Mouse (Mus musculus) heart, adult 2 months (tissue): ENCODE measurements around the gene Gm42906. TPM values are rescaled to one million over a fixed set of nuclear protein-coding genes. Genes with fewer than 3 reads are reported as not detected.

Source experiments
- DNase-seq, 2 experiments: peaks; one replicate each; pipeline ENCODE4 v3.0.0; 2021
- H3K27ac ChIP-seq: fragments of 200-600 bp; 2 replicates; pipeline ENCODE4 v1.8.1; 2022
- H3K27me3 ChIP-seq: fragments of 200-500 bp; 2 replicates; pipeline ENCODE4 v1.6.1; 2012; ENCODE audit warnings: mild to moderate bottlenecking, low read length, inconsistent platforms, mixed read lengths; ENCODE audit not compliant: control insufficient read depth, insufficient read depth
- H3K36me3 ChIP-seq: fragments of 200-500 bp; 2 replicates; pipeline ENCODE4 v1.6.1; 2012; ENCODE audit warnings: low read length, inconsistent platforms; ENCODE audit not compliant: control insufficient read depth, insufficient read depth
- H3K4me1 ChIP-seq: fragments of 200-500 bp; 2 replicates; pipeline ENCODE4 v1.6.1; 2011; ENCODE audit warnings: low read length; ENCODE audit not compliant: control insufficient read depth, insufficient read depth
- H3K4me3 ChIP-seq: fragments of 200-600 bp; 2 replicates; pipeline ENCODE4 v1.8.1; 2022
- H3K79me2 ChIP-seq: fragments of 200-500 bp; replicated peaks from 2 replicates; pipeline ENCODE4 v1.6.1; 2012; ENCODE audit warnings: mild to moderate bottlenecking, inconsistent platforms, low read length, moderate library complexity, mixed read lengths; ENCODE audit not compliant: control insufficient read depth, insufficient read depth
- H3K9ac ChIP-seq: fragments of 200-500 bp; 2 replicates; pipeline ENCODE4 v1.6.1; 2012; ENCODE audit warnings: low read depth, mild to moderate bottlenecking, control low read depth, inconsistent platforms, low read length, mixed read lengths
- CTCF ChIP-seq: fragments of 200-600 bp; IDR thresholded peaks from 2 replicates; pipeline ENCODE4 v1.8.1; 2022; ENCODE audit warnings: antibody characterized with exemption, mild to moderate bottlenecking, moderate library complexity
- EP300 ChIP-seq: fragments of 200-500 bp; IDR thresholded peaks from 2 replicates; pipeline ENCODE4 v1.6.1; 2011; ENCODE audit warnings: low read depth, low read length, control low read depth; ENCODE audit not compliant: insufficient read depth
- POLR2A ChIP-seq: fragments of 200-500 bp; IDR thresholded peaks from 2 replicates; pipeline ENCODE4 v1.6.1; 2011; ENCODE audit warnings: mild to moderate bottlenecking, low read depth, low read length, control low read depth; ENCODE audit not compliant: insufficient read depth
- WGBS: fragments of 180-500 bp; shearing (Covaris S2); methylation state at CpG from one replicate; pipeline ENCODE4 v1.1.7; 2018; 5-methylcytosine and 5-hydroxymethylcytosine counted together
- intact Hi-C: fragments of 180-260 bp; cut with DNase I; formaldehyde crosslinking; loops from one replicate; pipeline ENCODE4 v1.15.1; 2025
- polyA plus RNA-seq: library from polyadenylated mRNA; depleted of rRNA; stranded (reverse); fragments of >200 nt; gene quantifications from 2 replicates; pipeline ENCODE4 v1.2.3, GENCODE M21; 2012
- total RNA-seq, 2 experiments: library from RNA; stranded (reverse); gene quantifications; 2 replicates each; pipeline ENCODE4 v1.2.3; 2021

Gene Gm42906
- total and polyA plus RNA-seq, 3 experiments = 2.9 TPM; not detected in 2

- no peak overlapping the region for H3K9ac ChIP-seq
- H3K27ac ChIP-seq = peak overlapping the region; percentile 94
- TF ChIP-seq EP300 (no peak), POLR2A (no peak), CTCF (no peak)
- H3K36me3 ChIP-seq = peaks cover 17% of the 10 kb centered on the region
- no peak for DNase-seq
- peak overlapping the region; percentile 86 for H3K4me3 ChIP-seq
- no peaks in the 10 kb centered on the region for H3K27me3 ChIP-seq
- intact Hi-C loops = loop anchor here (1.0 to 5.0 kb wide), 2 partner anchors 47 to 178 kb away; no protein-coding TSS in a partner anchor
- peaks cover 2% of the 10 kb centered on the region; the same call in 1 of the 2 replicates for H3K79me2 ChIP-seq
- peaks cover 6% of the 10 kb centered on the region for H3K4me1 ChIP-seq
- WGBS = 54% methylated on average over 5 of the region's 5 CpGs
Measured at GRCm38 (mm10) chr5:151190764-151191163, 237.2 kb downstream of the Gm42906 start.

GRCm38 (mm10) chr5:151189789-151190378 lies 238.1 kb downstream of the Gm42906 start:
- H3K4me1 ChIP-seq = peaks cover 9% of the 10 kb centered on the region
- DNase-seq = peak; percentile 77 to 84
- intact Hi-C loops = loop anchor here (1.0 to 5.0 kb wide), 4 partner anchors 47 to 178 kb away; no protein-coding TSS in a partner anchor

GRCm38 (mm10) chr5:151189321-151189720 lies 238.6 kb downstream of the Gm42906 start:
- H3K27me3 ChIP-seq = no peaks in the 10 kb centered on the region
- peak overlapping the region; percentile 88 for H3K9ac ChIP-seq
- H3K4me3 ChIP-seq = peak overlapping the region; percentile 86
- peaks cover 2% of the 10 kb centered on the region; the same call in 1 of the 2 replicates for H3K79me2 ChIP-seq
- no peak for DNase-seq
- peaks cover 9% of the 10 kb centered on the region for H3K4me1 ChIP-seq
- H3K27ac ChIP-seq = peak overlapping the region; percentile 94
- TF ChIP-seq EP300 = no peak
- no peak for TF ChIP-seq POLR2A
- no peak for TF ChIP-seq CTCF
- intact Hi-C loops = loop anchor here (2.0 to 5.0 kb wide), 2 partner anchors 47 to 122 kb away; no protein-coding TSS in a partner anchor
- peaks cover 17% of the 10 kb centered on the region for H3K36me3 ChIP-seq
- 22% methylated on average over 3 of the region's 3 CpGs for WGBS

More at GRCm38 (mm10) chr5:151189789-151190378, 238.1 kb downstream of the Gm42906 start:
- peak overlapping the region; percentile 88 for H3K9ac ChIP-seq
- H3K27ac ChIP-seq = peak overlapping the region; percentile 94
- H3K4me3 ChIP-seq = peak overlapping the region; percentile 86
- H3K79me2 ChIP-seq = peaks cover 2% of the 10 kb centered on the region; the same call in 1 of the 2 replicates
- no peaks in the 10 kb centered on the region for H3K27me3 ChIP-seq
- peaks cover 17% of the 10 kb centered on the region for H3K36me3 ChIP-seq
- under 1% methylated on average over 27 of the region's 27 CpGs for WGBS
- TF ChIP-seq CTCF (no peak), POLR2A (peak; percentile 70), EP300 (peak; percentile 6; the same call in 1 of the 2 replicates)

- TF ChIP-seq EP300 (no peak), POLR2A (peak; percentile 50; the same call in 1 of the 2 replicates)
- intact Hi-C loops = loop anchor here (2.0 to 5.0 kb wide), 2 partner anchors 46 to 121 kb away; no protein-coding TSS in a partner anchor
- no peaks in the 10 kb centered on the region for H3K27me3 ChIP-seq
- H3K79me2 ChIP-seq = peaks cover 2% of the 10 kb centered on the region; the same call in 1 of the 2 replicates
- H3K9ac ChIP-seq = no peak overlapping the region; the same call in 1 of the 2 replicates
- DNase-seq = peak in 1 of 2 experiments; percentile 39
- peak overlapping the region; percentile 86 for H3K4me3 ChIP-seq
- peaks cover 12% of the 10 kb centered on the region for H3K4me1 ChIP-seq
- H3K36me3 ChIP-seq = peaks cover 20% of the 10 kb centered on the region
- peak overlapping the region; percentile 94 for H3K27ac ChIP-seq
- WGBS = 35% methylated on average over 6 of the region's 6 CpGs
Measured at GRCm38 (mm10) chr5:151188659-151189058, 239.3 kb downstream of the Gm42906 start.

GRCm38 (mm10) chr5:151187336-151187735 lies 240.6 kb downstream of the Gm42906 start:
- Histone ChIP-seq H3K4me3 (no peak overlapping the region), H3K9ac (no peak overlapping the region), H3K79me2 (peaks cover 2% of the 10 kb centered on the region; the same call in 1 of the 2 replicates), H3K4me1 (peaks cover 16% of the 10 kb centered on the region), H3K27me3 (no peaks in the 10 kb centered on the region), H3K27ac (peak overlapping the region; percentile 94), H3K36me3 (peaks cover 24% of the 10 kb centered on the region)
- 71% methylated on average over 11 of the region's 11 CpGs for WGBS
- intact Hi-C loops = loop anchor here (2.0 to 5.0 kb wide), 2 partner anchors 15 to 120 kb away; no protein-coding TSS in a partner anchor
- no peak for DNase-seq
- TF ChIP-seq CTCF (no peak), POLR2A (no peak), EP300 (no peak)

- Histone ChIP-seq H3K9ac (no peak overlapping the region), H3K27ac (peak overlapping the region; percentile 40), H3K36me3 (peaks cover 36% of the 10 kb centered on the region), H3K4me1 (peaks cover 23% of the 10 kb centered on the region), H3K79me2 (peaks cover 4% of the 10 kb centered on the region; the same call in 1 of the 2 replicates), H3K4me3 (no peak overlapping the region), H3K27me3 (no peaks in the 10 kb centered on the region)
- TF ChIP-seq CTCF (no peak), POLR2A (no peak), EP300 (no peak)
- intact Hi-C loops = loop anchor here (5.0 kb wide), 1 partner anchor 118 kb away; no protein-coding TSS in a partner anchor
- no peak for DNase-seq
- WGBS = 39% methylated on average over 8 of the region's 8 CpGs
Measured at GRCm38 (mm10) chr5:151185286-151185856, 242.6 kb downstream of the Gm42906 start.
